Mouse (Mus musculus) lung, adult 18-20 months (tissue): ENCODE results near the gene Gm8300.
"Not testable (repeated sequence)": the region's sequence is repeated elsewhere in the genome, so short reads cannot be mapped to it uniquely, and the experiment has no call there.

Experiments used
- DNase-seq, 2 experiments: peaks; one replicate each; pipeline ENCODE4 v3.0.0; 2022; ENCODE audit warnings: mixed read lengths in 2 of 2

The Gm8300 gene

DNA sequence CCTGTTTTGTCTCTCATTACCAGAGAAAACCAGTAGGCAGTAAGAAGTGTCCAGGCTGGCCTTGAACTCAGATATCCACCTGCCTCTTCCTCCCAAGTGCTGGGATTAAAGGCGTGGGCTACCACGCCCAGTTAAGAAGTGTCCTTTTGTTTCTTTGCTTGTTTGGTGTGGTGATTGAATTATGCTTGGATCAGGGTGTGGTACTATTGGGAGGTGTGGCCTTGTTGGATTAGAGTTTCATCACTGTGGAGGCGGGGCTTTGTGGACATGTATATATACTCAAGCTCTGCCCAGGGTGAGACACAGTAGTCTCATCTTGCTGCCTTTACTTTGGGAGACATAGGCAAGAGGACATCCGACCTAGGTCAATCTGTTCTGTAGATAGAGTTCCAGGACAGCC lies at the start of gene Gm8300:
Gene Gm8300, plus strand, starts transcription at position 301 of the 400 bp plus-strand sequence.
- DNase-seq, result not testable (repeated sequence)

DNA sequence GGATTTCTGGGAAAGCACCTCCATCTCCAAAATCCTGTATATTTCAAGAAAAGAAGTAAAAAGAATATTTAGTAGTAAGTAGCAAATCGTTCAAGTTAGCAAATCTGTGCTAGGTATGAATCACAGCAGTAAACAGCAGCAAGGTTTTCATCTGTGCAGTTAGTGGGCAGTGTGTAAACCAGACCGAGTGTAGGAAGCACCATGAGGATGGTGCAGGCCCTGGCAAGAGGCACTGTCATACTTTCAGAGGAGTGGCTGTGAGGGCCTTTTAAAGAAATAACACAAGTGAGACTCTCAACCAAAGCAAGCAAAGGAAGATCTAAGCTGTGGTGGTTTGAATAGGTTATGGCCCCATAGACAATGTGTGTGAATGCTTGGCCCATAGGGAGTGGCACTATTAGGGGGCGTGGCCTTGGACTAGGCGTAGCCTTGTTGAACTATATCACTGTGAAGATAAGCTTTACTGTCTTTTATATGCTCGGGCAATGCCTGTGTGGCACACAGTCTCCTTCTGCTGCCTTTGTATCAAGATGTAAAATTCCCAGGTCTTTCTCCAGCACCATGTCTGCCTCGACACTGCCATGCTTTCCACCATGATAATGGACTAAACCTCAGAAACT lies 49.3 kb upstream of the Gm8300 start:
- no peak for DNase-seq

DNA sequence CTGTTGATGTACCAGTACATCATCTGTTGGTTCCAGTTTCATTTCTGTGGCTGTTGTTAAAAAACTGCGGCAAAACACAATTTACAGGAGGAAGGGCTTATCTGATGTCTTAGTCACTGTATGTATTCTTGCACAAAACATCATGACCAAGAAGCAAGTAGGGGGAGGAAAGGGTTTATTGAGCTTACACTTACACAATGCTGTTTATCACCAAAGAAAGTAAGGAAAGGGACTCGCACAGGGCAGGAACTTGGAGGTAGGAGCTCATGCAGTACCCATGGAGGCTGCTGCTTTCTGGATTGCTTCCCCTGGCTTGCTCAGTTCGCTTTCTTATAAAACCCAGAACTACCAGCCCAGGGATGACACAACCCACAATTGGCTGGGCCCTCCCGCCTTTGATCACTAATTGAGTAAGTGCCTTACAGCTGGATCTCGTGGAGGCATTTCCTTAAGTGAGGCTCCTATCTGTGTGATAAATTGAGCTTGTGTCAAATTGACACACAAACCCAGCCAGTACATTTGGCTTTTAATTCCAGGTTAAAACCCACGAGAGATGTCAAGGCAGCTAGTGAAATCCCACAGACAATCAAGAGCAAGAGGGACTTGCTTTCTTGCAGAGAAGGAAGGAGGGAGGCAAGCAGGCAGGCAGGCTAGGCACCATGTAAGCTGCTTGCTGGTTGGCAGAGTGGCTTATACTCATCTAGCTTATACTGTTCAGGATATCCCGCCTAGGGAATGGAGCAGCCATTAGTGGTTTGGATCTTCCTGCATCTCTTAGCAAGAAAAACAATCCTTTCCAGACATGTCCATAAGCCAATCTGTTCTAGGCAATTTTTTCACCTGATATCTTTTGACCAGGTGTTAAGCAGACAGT lies 43.6 kb upstream of the Gm8300 start:
- DNase-seq, result no peak

DNA sequence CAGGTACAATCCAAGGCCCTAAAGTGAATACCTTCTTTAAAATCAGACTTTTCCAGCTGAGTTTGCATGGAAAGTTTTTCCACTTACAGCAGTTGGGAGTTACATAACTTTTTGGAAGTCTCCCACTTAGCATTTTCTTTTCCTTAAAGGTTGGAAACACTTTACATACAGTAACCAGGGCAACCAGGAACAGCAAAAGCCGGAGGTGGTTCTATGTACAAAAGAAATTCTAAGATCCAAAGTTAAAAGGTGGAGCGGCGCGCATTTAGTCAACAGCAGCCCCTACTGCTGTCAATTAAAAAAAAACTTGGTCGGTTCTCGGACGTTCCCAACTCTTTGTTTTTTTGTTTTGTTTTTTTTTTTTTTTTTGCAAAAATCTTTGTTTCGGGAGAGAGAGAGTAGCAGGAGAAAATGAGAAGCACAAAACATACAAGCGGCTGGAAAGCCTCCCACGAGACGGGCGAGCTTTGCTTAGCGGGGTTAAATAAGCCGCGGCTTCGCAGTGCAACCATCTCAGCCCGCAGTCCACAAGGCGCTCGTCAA lies 42.6 kb upstream of the Gm8300 start:
- peak in 1 of 2 experiments; percentile 10 for DNase-seq

DNA sequence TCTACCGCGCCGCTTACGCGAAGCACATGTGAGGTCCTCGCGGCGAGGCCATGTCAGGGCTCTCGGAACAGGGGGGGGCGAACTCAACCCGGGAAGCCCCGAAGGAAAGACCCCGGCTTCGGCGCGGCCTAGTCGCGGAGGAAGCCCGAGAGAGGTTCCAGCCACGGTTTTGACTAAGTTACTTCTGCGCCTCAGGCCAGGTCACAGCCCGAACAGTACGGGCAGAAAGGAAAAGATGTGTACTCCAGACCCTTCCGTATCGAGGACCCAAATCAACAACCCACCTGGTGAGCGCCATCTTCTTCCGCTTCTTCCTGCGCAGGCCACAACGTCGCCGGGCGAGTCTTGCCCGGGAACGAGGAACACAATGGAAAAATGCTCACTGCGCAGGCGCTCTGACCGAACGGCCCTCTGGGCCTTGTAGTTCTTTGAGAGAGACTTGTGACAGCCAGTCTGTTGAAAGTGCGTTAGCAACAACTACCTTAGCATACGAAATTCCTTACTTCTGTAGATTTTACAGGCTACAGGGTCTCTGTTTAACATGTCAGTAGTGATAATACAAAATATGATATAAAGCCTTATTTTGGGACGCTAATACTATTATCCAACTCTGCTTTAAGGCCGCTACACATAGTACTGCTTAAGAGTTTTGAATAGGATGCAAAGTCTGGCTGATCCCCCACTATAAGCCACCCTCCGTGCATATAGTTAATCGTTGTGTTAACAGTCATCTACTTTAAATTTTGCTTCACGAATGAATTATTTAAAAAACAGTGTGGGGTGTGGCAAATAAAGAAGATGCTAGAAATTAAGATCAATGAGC lies 41.9 kb upstream of the Gm8300 start, which contains the start of gene Snw1:
Gene Snw1, minus strand, starts transcription at position 311 of the 823 bp plus-strand sequence.
- peak; percentile 96 for DNase-seq

DNA sequence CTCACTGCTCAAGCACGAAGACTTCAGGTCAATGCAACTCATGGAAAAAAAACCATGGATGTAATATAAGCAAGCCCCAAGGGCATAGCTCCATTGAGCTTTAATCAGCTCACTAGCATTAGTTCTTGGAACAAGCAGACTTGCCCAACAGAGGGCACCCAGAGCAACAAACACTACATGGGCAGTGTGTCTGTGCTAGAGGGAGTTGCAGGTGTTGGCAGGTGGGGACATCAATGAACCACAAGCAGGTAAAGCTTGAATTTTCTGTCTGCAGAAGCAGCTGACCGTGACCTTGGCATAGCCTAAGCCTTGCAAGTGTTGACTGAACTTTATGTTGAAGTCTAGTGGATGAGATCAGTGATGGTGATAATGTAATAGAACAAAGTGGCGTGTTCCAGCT lies 39.4 kb upstream of the Gm8300 start:
- DNase-seq, result no peak

DNA sequence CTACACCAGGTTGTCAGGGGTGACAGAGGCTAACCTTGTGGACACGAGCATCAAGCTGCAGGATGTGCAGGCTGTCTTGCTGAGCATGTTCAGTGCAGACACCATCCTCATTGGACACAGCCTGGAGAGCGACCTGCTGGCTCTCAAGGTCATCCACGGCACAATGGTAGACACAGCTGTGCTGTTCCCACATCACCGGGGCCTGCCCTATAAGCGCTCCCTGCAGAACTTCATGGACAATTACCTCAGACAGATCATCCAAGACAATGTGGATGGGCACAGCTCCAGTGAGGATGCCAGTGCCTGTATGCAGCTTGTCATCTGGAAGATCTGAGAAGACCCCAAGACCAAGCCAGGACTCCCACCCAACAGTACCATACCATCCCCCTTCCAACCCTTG lies 31.6 kb upstream of the Gm8300 start:
- not testable (repeated sequence) for DNase-seq

DNA sequence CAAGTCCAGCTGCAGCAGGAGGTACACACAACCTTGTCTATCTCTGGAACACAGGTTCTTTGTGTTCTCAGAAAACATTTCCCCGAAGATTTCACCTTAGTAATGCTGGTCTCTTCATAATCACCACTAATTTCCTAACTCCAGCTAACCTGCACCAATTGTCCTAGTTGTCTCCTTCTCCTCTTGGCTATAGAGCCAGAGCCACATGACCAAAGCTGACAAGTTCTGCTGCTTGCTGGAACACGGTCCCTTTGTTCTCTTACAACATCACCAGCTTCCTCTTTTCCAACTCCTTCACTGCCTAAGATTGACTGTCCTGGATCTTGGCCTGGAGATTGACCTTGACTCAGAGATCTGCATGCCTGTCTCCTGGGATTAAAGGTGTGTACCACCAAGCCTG lies 25.4 kb upstream of the Gm8300 start:
- DNase-seq, result not testable (repeated sequence)

DNA sequence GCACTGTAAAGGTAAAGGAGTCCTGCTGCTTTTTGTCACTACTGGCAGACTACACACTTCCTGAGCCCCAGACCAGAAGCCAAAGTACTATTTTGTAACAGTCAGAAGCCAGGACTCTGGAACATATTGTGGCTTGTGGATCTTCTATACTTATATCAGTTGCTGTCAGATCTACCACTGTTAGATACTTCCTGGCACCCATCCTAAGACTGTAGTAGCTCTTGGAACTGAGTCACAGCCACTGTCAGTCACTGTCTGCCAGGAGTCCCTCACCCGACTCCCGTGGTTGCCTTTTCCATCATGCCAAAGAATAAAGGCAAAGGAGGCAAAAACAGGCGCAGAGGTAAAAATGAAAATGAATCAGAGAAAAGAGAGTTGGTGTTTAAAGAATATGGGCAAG lies 19.7 kb upstream of the Gm8300 start, which contains the start of gene Gm5788:
Gene Gm5788, plus strand, starts transcription at position 301 of the 400 bp plus-strand sequence.
- DNase-seq, result not testable (repeated sequence)

DNA sequence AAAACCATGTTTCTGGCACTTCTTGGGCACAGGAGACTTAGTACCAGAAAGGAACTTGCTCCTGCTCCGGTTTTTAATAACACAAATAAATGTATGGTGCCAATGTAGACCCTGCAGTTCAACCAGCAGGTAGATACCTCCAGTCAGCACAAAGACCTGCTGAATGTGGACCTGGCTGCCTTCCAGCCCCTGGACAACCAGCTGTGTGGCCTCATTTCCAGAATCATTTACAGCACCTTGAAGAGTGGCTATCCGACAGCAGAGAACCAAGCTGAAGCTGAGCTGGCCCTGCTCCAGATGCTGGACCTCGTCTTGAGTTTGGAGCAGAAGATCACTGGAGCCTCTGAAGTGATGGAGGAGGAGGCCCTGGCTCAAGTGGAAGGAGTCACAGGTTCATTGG lies 5.5 kb downstream of the Gm8300 start:
- not testable (repeated sequence) for DNase-seq

DNA sequence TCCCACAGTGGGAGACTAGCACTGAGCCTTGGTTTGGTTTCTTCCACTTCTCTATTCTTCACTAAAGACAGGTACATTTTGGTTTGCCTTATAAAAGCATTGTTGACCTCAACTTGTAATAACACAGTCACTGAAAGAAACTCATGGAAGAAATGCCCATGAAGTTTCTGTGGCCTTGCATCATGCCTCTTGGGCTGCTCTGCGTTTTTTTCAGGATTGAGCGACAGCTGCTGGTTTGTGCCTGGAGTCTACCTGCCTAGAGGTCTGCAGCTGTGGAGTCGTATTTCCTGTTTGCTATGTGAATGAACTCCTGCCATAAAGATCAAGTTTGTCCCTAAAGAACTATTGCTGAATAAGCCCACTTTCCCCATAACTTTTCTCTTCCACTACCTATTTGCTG lies 29.8 kb downstream of the Gm8300 start:
- DNase-seq, result no peak

DNA sequence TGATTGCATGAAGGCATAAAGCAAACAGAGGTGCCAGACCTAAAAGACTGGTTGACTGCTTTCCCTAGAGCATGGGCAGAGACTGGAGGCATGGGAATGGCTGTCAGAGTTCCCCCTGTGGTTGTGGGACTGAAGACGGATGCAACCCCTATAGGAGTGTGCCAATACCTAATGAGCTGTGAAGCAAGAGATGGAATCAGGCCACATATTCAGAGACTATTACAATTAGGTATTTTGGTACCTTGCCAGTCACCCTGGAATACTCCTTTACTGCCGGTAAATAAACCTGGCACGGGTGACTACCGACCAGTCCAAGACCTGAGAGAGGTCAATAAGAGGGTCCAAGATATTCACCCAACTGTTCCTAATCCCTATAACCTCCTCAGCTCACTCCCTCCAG lies 36.5 kb downstream of the Gm8300 start:
- DNase-seq, result not testable (repeated sequence)
